Mouse (Mus musculus) c-Kit-negative CD71-positive TER-119-positive erythroid progenitor cells, embryonic 14.5 days (primary cell): ENCODE measurements at regions not wholly inside any gene's neighbourhood (a gene's known extent, or its start where the extent isn't known, plus 50 kb on each side); places are given as distances from the start of the nearest gene placed in this dataset.
A peak's percentile ranks its signal among the peaks of the same experiment; 100 is the strongest.
"Not testable (repeated sequence)": the region's sequence is repeated elsewhere in the genome, so short reads cannot be mapped to it uniquely, and the experiment has no call there.

Experiments used
- DNase-seq: peaks from one replicate; pipeline ENCODE4 v3.0.0-alpha.2; 2013; ENCODE audit warnings: low read depth, low spot score

DNA sequence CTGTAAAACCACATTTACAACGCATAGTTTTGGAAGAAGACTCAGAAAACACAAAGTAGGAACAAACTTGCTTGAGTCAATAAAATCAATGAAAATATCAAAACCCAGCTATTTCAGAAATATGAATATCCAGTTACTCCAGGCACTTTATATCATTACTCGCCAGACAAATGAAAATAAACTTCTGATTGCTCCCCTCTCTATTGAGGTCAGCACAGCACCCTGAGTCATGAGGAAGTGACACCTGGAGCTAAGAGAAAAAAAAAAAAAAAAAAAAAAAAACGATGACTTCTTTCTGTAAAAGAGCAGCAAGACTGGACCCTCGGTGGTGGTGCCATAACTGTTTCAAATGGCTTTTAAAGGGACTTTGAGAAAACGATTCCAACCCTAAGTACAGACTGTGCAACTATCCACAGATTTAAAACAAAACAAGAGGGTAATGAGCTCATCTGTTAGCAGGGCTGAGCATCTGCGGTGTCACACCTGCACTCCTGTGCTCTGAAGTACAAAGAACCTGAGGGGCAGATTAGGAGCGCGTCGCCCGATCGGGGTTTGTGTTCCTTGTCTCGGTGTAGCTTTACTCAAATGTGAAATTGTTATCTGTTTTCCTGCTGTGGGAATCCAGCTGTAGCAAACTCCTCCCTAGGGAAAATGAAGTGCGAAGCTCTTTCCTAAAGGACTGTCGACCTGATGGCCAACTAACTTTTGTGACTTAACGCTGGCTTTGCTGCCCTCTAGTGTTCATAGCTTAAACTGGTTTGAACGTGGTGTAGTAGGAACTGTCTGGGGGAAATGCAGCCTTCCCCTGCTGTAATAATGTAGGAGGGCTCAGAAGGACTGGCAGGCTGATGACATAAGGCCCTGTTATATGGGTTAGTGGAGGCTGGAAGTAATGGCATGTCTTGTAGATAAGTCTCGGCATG, 449.9 kb downstream of the Dad1 start:
- peak; percentile 54 for DNase-seq

DNA sequence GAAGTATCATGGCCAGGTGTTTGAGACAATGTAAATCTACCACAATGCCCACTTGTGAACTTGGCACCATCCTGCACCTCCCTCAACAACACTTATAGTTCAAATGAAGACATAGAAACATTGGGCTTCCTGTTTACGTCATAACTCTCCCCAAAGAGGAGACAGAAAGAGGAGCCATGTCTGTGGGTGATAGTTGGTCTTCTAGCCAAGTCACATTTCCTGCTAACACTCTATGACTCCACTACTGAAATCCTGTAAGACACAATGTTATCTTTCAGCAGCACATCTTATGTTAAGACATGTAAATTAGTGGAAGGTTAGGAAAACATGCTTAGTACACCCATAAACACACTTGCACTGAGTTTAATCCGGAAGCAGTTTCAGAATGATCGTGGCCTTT, 451.4 kb downstream of the Dad1 start:
- no peak for DNase-seq

DNA sequence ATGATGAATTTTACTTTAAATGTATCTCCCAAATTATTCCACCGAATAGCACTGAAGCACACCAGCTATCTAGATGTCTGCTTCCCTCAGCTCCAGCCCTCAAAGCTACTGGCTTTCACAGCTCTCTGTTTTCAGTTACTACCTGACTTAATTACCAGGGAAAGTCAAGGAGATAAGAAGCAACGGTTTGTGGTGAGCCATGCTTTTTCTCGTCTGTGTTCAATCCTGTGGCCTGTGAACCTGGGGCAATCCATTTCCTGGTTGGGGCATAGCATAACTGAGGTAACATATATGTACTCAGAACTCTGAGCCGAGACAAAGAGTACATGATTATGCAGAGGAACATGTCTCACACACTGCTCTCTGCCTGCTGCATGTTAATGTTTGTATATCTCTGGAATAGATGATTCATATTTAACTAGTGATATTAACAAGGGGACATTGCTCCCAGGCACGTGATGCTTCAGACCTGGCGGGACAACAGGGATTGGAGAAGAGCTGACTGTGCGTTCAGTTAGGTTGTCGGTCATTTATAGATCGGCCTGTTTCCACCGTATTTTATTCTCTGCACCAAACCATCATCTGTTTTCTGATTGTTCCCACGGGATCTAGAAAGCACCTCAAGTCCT, 453.3 kb downstream of the Dad1 start:
- no peak for DNase-seq

DNA sequence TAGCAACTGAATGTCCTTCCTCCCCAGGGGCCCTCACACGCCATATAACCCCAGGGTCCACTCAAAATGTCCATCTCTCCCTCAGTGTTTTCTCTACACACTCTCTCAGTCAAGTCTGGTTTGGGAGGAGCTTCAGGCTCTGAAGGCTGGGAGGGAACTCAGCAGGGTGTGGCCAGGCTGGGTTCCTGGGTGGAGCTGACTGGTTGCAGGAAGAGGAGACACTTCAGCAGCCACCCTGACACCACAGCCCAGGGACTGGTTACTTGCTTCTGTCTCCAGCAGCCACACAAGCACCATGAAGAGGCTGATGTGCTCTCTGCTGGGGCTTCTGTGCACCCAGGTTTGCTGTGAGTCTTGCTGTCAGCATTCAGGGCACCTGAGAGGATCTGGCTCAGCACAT, 458.7 kb downstream of the Dad1 start:
- peak; percentile 24 for DNase-seq

DNA sequence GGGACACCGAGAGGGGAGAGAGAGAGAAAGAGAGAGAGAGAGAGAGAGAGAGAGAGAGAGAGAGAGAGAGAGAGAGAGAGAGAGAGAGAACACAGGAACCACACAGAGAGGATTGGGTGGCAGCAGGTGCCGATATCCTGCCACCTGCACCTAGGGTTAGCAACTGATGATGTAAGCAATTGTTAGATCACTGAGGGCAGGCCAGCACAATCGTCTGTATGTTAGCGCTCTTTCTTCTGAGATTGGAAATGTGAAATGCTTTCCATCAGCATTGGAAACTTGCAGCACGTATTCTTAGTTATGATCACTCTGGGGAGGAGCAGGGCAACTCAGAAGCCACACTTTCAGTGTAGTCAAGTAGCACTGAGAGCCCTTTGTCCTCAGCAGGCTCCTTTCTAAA, 459.4 kb downstream of the Dad1 start:
- DNase-seq = no peak

DNA sequence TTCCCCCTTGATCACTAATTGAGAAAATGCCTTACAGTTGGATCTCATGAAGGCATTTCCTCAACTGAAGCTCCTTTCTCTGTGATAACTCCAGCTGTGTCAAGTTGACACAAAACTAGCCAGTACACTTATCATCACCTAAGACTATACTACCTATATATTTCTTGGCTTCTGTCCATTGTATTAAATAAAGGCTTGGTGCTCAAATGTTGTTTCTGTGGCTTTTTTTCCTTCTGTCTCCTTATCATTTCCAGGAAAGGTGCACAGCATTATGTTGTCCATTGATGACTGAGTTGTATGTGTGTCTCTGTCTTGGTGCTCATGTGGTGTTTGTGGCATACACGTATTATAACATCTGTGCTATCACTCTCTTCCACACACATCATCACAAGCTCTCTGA, 461.5 kb downstream of the Dad1 start:
- not testable (repeated sequence) for DNase-seq

DNA sequence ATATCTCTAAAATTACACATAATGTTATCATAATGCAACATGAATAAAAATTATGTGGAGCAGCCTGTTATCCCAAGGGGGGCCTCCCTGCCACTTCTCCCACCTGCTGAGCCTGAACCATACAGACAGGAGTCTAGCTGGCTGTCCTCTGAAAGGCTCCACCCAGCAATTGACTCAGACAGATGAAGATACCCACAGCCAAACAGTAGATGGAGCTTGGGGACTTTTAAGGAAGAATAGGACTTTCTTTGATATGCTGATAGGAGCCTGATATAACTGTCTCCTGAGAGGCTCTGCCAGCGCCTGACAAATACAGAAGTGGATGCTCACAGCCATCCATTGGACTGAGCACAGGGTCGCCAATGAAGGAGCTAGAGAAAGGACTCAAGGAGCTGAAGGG, 468.4 kb downstream of the Dad1 start:
- DNase-seq = not testable (repeated sequence)

DNA sequence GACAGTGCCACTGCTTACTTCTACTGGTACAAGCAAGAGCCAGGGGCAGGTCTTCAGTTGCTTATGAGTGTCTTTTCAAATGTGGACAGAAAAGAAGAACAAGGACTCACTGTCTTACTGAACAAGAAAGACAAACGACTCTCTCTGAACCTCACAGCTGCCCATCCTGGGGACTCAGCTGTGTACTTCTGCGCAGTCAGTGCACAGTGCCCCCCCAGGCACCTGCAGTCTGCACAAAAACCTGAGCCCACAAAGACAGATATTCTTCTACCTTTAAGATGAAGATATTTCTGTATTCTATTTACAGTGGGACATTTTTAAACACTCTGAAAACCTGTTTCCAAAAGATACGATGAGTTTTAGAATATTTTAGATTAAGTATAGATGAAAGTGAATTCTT, 476.5 kb downstream of the Dad1 start:
- no peak for DNase-seq

DNA sequence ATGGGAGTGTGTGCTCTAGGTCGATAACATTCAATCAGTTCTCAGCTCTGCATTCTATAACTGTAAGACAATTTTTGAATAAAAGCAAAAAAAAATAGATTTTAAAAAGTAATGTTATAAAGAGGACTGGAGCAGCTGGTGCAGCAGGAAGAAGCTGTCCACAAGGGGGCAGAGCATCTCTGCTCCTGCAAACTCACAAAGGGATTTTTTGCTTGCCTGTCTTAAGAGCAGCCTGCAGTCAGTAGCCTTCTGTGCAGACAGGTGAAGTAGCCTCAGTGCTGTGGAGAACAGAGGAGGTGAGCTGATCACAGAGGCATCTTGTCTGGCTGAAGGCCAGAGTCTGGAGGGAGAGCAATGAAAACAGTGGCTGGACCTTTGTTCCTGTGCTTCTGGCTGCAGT, 477.2 kb downstream of the Dad1 start:
- DNase-seq = not testable (repeated sequence)

DNA sequence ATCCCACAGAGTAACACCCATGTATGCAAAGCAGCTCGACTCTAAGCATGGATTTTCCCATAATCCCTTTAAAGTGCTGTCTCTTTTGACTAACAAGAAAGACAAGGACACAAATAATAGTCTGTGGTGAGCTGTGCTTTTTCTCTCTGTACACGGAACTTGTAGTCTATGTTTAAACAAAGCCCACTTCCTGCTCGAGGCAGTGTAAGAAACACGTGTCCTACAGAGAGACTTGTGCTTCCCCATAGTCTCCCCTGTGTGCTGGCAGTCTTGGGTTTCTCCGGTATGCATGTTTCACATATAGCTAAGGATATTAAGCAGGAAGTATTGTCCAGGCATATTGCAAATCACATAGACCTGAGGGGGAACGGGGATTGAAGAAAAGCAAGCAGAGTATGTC, 487.4 kb downstream of the Dad1 start:
- DNase-seq = not testable (repeated sequence)

DNA sequence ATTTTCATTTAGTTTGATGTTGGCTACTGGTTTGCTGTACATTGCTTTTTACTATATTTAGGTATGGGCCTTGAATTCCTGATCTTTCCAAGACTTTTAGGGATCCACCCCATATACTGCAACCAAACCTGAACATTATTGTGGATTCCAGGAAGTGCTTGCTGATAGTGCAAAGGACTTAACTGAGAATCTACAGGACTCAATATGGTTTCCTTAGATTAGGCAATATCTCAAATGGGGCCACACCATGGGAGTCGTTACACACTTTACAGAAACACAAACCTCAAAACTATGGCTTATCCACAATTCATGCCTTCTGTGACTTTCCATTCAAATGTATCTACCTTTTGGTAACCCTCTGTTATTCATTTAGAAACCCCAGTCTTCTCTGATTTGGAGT, 488.0 kb downstream of the Dad1 start:
- DNase-seq = peak; percentile 50

DNA sequence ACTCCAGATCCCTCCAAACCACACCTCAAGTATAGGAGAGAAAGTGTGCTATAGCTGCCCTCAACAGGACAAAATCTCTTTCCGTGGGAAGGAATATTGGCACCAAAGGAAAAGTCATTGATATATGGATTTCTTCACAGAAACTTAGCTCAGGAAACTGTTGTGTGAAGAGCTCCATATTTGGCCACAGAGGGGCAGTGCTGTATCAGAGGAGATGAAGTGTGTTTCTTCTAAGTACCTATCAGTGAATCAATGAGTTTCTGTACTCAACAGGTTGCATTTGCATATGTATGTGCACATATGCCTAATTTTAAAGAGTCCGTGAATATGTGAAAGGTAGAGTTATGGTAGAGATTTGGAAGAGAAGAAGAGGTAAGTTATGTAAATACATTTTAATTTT, 493.3 kb downstream of the Dad1 start:
- DNase-seq = not testable (repeated sequence)

DNA sequence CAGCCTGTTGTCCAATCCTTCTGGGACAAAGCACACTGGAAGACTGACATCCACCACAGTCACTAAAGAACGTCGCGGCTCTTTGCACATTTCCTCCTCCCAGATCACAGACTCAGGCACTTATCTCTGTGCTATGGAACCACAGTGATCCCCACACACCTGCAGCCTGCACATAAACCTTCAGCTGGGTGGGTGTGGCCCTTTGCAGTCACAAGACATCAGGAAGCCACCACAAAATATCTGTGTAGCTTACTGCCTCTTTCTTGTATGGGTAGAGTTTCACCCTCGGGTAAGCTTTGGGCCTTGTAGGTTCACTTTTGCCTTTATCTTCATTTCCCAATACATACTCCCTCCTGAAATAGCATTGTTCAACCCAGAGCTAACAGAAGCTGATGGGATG, 496.1 kb downstream of the Dad1 start:
- DNase-seq = not testable (repeated sequence)

DNA sequence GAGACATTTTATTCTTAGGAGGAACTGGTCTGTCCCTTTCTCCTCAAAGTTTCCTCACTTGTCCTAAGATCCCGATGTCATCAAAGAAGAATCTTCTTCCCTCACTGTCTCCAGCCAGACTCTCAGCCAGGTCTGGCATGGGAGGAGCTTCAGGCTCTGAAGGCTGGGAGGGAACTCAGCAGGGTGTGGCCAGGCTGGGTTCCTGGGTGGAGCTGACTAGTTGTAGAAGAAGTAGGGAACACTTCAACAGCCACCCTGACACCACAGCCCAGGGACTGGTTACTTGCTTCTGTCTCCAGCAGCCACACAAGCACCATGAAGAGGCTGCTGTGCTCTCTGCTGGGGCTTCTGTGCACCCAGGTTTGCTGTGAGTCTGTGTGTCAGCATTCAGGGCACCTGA, 496.8 kb downstream of the Dad1 start:
- not testable (repeated sequence) for DNase-seq

DNA sequence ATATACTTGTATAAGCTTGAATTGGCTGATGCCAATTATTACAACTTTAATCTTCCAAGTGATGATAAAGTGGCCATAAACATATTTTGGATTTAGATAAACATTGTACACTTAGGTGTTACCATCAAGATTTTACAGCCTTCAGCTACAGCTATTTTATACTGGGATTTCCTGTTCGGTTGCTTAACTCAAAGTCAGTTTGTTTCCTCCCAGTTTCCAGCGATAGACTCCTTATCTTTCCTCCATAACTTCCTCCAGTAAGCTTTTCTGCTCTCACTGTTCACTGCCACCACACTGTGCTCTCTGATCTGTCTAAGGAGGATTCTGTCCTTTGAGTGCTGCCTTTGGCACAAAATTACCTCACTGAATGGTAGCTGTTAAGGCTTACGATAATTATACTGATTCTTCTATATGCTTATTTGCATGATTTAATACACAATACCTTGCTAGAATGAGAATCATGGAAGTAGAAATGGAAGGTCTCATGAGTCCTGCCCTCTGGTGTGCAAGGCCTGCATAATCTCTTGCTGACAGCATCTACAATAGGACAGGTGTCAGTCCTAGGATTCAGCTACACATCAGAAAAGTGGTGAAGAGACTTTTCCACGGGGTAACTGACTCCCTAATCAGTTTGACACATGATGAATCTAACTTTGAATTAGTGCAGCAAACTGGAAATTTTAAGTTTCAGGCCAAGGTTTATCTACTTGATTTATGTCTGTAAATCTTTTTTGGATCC, 503.0 kb downstream of the Dad1 start:
- no peak for DNase-seq

DNA sequence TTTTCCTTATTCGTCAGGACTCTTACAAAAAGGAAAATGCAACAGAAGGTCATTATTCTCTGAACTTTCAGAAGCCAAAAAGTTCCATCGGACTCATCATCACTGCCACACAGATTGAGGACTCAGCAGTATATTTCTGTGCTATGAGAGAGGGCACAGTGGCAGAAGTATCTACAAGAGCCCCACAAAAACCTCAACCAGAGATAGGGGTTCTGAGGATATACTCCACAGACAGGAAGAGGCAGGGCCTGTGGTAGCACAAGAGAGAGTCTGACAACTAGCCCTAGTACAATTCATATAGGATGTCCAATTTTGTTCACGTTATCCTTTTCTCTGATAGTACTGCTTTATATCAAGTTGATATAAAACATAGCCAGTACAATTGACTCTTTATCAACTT, 510.4 kb downstream of the Dad1 start:
- DNase-seq = not testable (repeated sequence)

DNA sequence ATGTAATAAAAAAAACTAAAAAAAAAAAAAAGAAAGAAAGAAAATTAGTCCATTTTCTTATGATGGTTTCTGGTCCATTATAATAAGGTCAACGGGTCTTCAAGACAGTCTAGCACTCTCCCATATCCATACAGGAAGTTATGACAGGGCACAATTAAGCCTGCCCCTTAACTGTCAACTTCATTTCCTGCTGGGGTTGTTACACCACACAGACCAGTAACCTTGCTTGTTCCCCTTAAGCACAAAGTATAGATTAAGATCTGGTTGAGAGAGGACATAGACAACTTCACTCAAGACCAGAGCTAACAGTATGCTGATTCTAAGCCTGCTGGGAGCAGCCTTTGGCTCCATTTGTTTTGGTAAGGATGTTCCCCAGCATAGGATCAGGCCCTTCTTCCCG, 511.0 kb downstream of the Dad1 start:
- not testable (repeated sequence) for DNase-seq

DNA sequence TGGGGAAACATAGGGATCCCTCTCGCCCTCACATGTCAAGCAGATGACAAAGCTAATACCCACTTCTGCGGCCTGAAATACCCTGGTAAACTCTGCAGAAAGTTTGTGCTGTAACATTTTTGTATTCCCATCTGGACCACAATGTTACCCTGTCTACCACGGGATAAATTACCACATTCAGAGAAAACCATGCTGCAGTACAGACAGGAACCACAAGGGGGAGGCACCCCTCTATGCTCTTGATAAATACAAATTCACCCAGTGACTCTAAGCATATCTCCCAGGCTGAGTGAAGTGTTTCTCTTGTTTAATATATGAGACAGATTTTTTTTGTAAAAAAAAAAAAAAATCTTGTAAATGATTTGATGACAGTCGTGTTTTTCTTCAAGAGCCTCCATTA, 512.7 kb downstream of the Dad1 start:
- not testable (repeated sequence) for DNase-seq

DNA sequence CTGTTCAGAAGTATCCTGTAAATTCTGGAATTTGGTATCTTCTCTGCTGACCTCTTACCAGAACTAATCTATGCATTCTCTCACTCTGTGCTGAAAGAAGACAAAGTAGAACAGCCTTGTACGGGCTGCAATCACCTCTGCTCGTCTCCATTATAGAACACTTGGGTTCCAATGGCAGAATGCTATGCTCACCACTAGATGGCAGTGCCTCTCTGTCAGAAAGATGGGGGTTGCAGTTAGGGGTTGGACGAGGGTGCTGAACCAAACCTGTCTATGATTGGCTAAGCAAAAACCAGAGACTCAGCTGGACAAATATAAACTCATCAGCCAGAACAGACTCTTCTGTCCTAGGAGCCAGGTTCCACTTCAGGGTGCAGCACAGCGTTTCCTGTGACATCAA, 515.9 kb downstream of the Dad1 start:
- DNase-seq = not testable (repeated sequence)

DNA sequence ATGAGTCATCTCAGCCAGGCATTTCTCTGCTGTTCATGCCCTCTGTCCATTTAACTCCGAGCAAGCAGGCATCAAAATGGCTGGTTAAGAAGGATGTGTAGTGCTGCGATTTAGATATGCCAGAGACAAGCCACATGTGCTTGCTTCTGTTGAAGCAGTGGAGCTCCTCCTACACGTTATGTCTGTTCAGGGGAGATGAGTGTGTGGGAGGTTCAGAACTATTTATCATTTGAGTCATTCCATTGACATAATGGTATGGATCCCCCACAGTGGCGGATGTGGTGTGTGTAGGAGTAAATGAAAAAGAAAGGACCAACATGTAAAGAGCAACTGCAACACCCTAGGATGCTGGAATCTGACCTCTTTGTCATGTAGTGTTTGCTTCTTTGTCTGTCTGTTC, 517.6 kb downstream of the Dad1 start:
- DNase-seq = not testable (repeated sequence)

DNA sequence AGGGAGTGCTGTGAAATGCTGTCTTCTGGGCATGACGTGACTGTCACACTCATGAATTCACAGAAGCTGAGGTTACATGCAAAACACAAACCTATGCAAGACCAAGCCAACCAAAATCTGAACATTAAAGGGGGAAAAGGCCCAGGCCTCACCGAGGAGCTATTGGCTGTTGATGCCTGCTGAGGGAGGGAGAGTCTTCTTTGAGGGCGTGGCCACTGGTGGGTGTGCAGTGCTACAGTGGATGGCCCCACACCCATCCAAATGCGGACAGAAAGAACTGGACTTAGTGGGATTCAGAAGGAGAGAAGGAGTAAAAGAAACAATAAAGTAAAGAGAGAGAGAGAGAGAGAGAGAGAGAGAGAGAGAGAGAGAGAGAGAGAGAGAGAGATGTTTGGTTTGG, 522.3 kb downstream of the Dad1 start:
- DNase-seq = not testable (repeated sequence)

DNA sequence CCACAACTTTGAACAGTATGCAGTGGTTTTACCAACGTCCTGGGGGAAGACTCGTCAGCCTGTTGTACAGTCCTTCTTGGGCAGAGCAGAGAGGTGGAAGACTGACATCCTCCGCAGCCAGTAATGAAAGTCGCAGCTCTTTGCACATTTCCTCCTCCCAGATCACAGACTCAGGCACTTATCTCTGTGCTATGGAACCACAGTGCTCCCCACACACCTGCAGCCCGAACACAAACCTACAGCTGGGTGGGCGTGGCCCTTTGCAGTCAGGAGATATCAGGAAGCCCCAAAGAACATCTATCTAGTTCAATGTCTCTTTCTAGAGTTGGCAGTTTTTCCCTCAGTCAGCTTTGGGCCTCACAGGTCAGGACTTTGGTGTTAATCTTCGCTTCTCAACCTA, 524.0 kb downstream of the Dad1 start:
- DNase-seq = not testable (repeated sequence)
